Mouse (Mus musculus): ENCODE measurements around the gene B4galt1. TPM values are rescaled to one million over a fixed set of nuclear protein-coding genes. Genes with fewer than 3 reads are reported as not detected.

Gene B4galt1
- 8.2 and 9.1 TPM in 2 replicates for polyA plus RNA-seq (2014; fragmentation: Nextera tagmentation; extraction: Ambion mirVana)

DNA sequence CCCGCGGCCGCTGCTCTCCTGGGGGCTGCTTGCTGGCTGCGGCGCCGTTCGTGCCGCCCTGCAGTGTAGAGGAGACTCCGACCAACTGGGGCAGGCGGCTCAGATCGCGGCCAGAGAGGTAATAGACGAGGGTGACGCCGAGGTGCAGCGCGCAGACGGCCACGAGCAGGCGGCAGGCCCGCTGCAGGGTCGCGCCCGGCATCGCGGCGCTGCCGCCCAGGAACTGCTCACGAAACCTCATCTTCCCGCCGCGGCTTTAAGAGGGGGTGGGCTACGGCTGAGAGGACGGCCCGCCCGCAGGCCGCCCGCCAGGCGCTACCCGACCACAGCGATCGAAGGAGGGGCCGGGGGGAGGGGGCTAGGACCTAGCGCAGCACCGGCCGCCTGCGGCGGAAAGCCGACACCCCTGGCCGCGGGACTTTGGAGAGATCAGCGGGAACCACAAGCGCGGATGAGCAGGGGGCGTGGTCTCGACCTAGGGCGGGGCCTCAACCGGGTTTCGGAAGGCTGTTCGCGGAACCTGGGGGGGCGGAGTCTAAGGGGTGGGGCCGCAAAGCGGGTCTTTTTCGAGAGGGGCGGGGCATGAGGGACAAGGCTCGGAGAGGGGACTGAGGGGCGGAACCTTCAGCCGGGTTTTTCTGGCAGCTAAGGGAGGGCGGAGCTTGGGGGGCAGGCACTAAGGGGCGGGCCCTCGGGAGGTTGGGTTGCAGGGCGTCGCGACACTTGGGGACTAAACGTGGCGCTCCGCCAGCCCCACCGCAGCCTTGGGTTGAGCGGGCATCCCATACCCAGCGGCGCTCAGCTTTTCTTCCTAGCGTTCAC lies at the start of gene B4galt1:
TSS of gene B4galt1 (minus strand) at position 441 of the 822 bp plus-strand sequence.
- Histone ChIP-seq H3K36me3 (replicated peaks; ENCODE audit: control insufficient read depth, insufficient read depth) (no peaks in the 10 kb centered on the region), H3K27ac (peak within 1 kb of the TSS; percentile 85), H3K4me2 (replicated peaks) (peak within 1 kb of the TSS; percentile 70), H3K4me3 (replicated peaks; ENCODE audit: low read length) (peak within 1 kb of the TSS; percentile 70), H3K4me1 (replicated peaks; ENCODE audit: control insufficient read depth, insufficient read depth, low read length) (peaks cover 29% of the 10 kb centered on the region), H3K9ac (peak within 1 kb of the TSS; percentile 81), H3K27me3 (ENCODE audit: control insufficient read depth, insufficient read depth, low read length) (no peaks in the 10 kb centered on the region), H3K9me3 (ENCODE audit: control insufficient read depth, low read length) (no peaks in the 10 kb centered on the region)
- ATAC-seq (ENCODE audit: low FRiP score) (peak; percentile 95), DNase-seq (ENCODE audit: low spot score) (peak; percentile 96)
- WGBS = under 1% methylated on average over 82 of the region's 83 CpGs

DNA sequence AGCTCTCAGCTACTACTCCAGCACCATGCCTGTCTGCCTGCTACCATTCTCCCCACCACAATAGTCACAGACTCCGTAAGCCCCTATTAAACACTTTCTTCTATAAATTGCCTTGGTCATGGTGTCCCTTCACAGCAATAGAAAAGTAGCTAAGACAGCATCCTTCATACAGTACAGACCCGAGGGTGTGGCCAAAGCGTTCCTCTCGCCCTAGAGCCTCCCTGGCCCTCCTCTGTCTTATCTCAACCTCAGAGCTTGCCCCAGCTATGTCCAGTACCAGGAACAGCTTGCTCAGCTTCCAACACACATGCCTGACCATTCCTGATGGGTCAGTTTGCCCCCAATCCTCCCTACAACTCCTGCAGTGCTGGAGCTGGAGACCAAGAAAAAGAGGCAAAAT lies 46.8 kb upstream of the B4galt1 start:
- Histone ChIP-seq H3K4me1 (replicated peaks; ENCODE audit: control insufficient read depth, insufficient read depth, low read length) (no peaks in the 10 kb centered on the region), H3K9ac (no peak overlapping the region), H3K27me3 (ENCODE audit: control insufficient read depth, insufficient read depth, low read length) (no peaks in the 10 kb centered on the region), H3K4me3 (replicated peaks; ENCODE audit: low read length) (no peak overlapping the region), H3K36me3 (replicated peaks; ENCODE audit: control insufficient read depth, insufficient read depth) (no peaks in the 10 kb centered on the region), H3K4me2 (replicated peaks) (no peak overlapping the region), H3K9me3 (ENCODE audit: control insufficient read depth, low read length) (no peaks in the 10 kb centered on the region), H3K27ac (no peak overlapping the region)
- 91% methylated on average over 4 of the region's 4 CpGs for WGBS
- no peak for DNase-seq (ENCODE audit: low spot score)
- ATAC-seq (ENCODE audit: low FRiP score) = no peak

DNA sequence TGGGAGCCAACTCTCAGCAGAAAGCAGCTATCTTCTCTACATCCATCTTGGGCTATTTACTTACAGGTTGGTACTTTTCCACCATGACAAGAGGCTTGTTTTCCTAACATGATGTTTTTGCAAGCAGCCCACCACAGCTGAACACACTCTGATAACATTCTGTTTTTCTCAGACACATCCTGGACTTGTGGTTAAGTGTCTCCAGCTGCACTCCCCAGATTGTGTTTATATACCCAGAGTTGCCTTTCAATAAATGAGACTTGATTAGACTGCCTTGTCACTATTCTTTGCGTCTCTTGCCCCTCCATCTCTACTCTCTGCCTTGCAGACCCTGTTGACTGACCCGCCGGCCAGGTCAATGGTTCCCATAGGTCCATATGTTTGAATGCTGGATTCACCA lies 46.3 kb upstream of the B4galt1 start:
- H3K27ac ChIP-seq = no peak overlapping the region
- DNase-seq (ENCODE audit: low spot score) = no peak
- no peaks in the 10 kb centered on the region for H3K4me1 ChIP-seq (replicated peaks; ENCODE audit: control insufficient read depth, insufficient read depth, low read length)
- no peaks in the 10 kb centered on the region for H3K27me3 ChIP-seq (ENCODE audit: control insufficient read depth, insufficient read depth, low read length)
- no peak overlapping the region for H3K9ac ChIP-seq
- no peaks in the 10 kb centered on the region for H3K36me3 ChIP-seq (replicated peaks; ENCODE audit: control insufficient read depth, insufficient read depth)
- no peak overlapping the region for H3K4me2 ChIP-seq (replicated peaks)
- H3K4me3 ChIP-seq (replicated peaks; ENCODE audit: low read length) = no peak overlapping the region
- no peak for ATAC-seq (ENCODE audit: low FRiP score)
- 97% methylated on average over 3 of the region's 3 CpGs for WGBS
- no peaks in the 10 kb centered on the region for H3K9me3 ChIP-seq (ENCODE audit: control insufficient read depth, low read length)

DNA sequence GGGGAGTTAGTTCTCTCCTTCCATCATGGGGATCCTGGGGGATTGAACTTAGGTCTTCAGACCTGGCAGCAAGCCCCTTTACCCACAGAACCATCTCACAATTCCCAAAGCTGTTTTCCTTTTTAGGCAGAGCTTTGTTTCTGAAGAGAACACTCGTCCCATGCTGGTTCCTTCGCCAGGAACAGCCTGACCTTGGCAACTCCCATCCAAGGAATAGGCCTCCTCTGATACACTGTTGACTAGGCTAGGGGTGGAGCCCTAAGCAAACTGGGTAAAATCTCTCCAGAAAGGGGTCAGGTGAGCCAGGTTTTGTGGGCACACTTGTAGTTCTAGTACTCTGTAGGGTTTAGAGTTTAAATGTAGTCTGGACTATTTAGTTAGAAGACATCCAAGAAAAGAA lies 45.5 kb upstream of the B4galt1 start:
- Histone ChIP-seq H3K9ac (no peak overlapping the region), H3K27me3 (ENCODE audit: control insufficient read depth, insufficient read depth, low read length) (no peaks in the 10 kb centered on the region), H3K4me2 (replicated peaks) (no peak overlapping the region), H3K36me3 (replicated peaks; ENCODE audit: control insufficient read depth, insufficient read depth) (no peaks in the 10 kb centered on the region), H3K4me3 (replicated peaks; ENCODE audit: low read length) (no peak overlapping the region), H3K4me1 (replicated peaks; ENCODE audit: control insufficient read depth, insufficient read depth, low read length) (no peaks in the 10 kb centered on the region), H3K27ac (no peak overlapping the region), H3K9me3 (ENCODE audit: control insufficient read depth, low read length) (no peaks in the 10 kb centered on the region)
- 60% methylated on average over 2 of the region's 2 CpGs for WGBS
- ATAC-seq (ENCODE audit: low FRiP score) = no peak
- no peak for DNase-seq (ENCODE audit: low spot score)

DNA sequence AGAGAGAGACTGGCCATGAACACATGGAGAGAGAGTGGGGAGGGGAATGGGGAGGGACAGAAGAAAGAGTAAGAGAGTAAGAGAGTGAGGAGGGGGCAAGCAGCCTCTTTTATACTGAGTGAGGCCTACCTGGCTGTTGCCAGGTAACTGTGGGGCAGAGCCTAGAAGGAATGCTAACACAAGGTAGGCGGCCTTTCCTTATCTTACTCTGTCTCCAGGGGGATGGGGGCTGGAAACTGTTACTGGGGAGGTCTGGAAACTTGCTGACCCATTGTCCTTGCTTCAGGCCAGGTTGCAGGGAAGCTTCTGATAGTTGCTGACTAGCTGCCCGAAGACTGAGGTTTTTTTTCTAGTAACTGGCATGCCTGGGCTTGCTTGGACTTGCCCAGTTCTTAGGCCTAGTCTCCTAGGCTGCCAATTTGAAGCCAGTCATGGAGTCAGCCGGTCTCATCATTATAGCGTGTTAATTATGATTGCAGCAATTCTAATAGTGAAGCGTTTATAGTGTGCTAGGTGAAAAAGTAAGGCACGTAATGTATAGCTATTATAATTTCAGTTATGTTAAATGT lies 44.8 kb upstream of the B4galt1 start:
- Histone ChIP-seq H3K4me2 (replicated peaks) (no peak overlapping the region), H3K27ac (no peak overlapping the region), H3K4me3 (replicated peaks; ENCODE audit: low read length) (no peak overlapping the region), H3K4me1 (replicated peaks; ENCODE audit: control insufficient read depth, insufficient read depth, low read length) (no peaks in the 10 kb centered on the region), H3K36me3 (replicated peaks; ENCODE audit: control insufficient read depth, insufficient read depth) (no peaks in the 10 kb centered on the region), H3K9ac (no peak overlapping the region), H3K9me3 (ENCODE audit: control insufficient read depth, low read length) (no peaks in the 10 kb centered on the region), H3K27me3 (ENCODE audit: control insufficient read depth, insufficient read depth, low read length) (no peaks in the 10 kb centered on the region)
- ATAC-seq (ENCODE audit: low FRiP score) = no peak
- no peak for DNase-seq (ENCODE audit: low spot score)
- 82% methylated on average over 6 of the region's 6 CpGs for WGBS

DNA sequence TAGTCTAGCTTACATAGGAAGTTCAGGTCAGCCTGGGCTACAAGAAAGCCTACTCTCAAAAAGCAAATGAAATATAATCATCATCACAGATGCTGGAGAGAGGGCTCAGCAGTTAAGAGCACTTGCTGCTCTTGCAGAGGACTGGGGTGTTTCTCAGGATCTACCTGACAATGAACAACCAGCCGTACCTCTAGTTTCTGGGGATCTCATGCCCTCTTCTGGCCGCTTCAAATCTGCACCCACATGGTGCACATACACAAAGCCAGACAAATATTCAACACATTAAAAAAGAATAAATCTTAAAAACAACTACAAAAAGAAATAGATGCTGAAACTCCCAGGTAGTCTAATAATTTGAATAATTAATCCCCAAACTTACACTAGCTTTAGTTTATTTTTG lies 41.8 kb upstream of the B4galt1 start:
- DNase-seq (ENCODE audit: low spot score) (no peak), ATAC-seq (ENCODE audit: low FRiP score) (no peak)
- no peak overlapping the region for H3K4me3 ChIP-seq (replicated peaks; ENCODE audit: low read length)
- H3K4me1 ChIP-seq (replicated peaks; ENCODE audit: control insufficient read depth, insufficient read depth, low read length) = no peaks in the 10 kb centered on the region
- 96% methylated on average over 2 of the region's 2 CpGs for WGBS
- H3K9ac ChIP-seq = no peak overlapping the region
- H3K4me2 ChIP-seq (replicated peaks) = no peak overlapping the region
- no peaks in the 10 kb centered on the region for H3K9me3 ChIP-seq (ENCODE audit: control insufficient read depth, low read length)
- H3K27ac ChIP-seq = no peak overlapping the region
- no peaks in the 10 kb centered on the region for H3K36me3 ChIP-seq (replicated peaks; ENCODE audit: control insufficient read depth, insufficient read depth)
- H3K27me3 ChIP-seq (ENCODE audit: control insufficient read depth, insufficient read depth, low read length) = no peaks in the 10 kb centered on the region

DNA sequence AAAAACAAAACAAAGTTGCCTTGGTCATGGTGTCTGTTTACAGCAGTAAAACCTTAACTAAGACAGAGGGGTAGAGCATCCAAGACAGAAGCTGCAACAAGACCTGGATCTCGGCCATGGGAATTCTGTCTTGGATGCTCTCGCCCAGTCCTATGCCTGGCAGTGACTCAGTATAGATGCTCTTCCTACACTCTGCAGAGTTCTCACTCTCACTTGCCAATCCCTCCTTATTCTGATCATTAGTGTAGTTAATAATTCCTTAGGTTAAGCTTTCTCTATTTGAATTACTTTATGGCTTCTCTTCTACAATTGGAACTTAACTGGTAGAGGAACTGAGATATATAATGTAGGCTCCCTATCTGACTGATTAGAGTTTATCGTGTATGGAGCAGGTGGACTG lies 41.3 kb upstream of the B4galt1 start:
- H3K4me2 ChIP-seq (replicated peaks) = no peak overlapping the region
- H3K4me1 ChIP-seq (replicated peaks; ENCODE audit: control insufficient read depth, insufficient read depth, low read length) = no peaks in the 10 kb centered on the region
- WGBS = 95% methylated on average over 3 of the region's 3 CpGs
- DNase-seq (ENCODE audit: low spot score) (no peak), ATAC-seq (ENCODE audit: low FRiP score) (no peak)
- no peaks in the 10 kb centered on the region for H3K9me3 ChIP-seq (ENCODE audit: control insufficient read depth, low read length)
- H3K9ac ChIP-seq = no peak overlapping the region
- H3K4me3 ChIP-seq (replicated peaks; ENCODE audit: low read length) = no peak overlapping the region
- H3K27ac ChIP-seq = no peak overlapping the region
- H3K36me3 ChIP-seq (replicated peaks; ENCODE audit: control insufficient read depth, insufficient read depth) = no peaks in the 10 kb centered on the region
- H3K27me3 ChIP-seq (ENCODE audit: control insufficient read depth, insufficient read depth, low read length) = no peaks in the 10 kb centered on the region

DNA sequence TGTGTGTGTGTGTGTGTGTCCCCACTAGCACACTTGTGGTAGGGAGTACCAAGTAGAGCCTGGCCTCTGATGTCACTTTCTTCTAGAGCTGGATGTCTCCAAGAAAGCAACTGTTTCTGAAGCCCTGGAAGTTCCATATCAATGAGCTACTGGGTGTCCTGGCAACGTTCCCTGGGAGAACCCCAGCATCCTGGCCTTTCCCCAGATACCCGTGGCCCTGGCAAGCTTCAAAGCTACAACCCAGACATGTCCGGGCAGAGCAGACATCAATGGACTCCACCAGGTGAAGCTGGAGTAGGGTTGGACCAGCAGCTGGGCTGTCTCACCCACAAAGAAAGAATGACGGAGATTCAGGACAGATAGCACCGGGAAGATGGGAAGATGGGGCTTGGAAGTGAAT lies 37.4 kb upstream of the B4galt1 start:
- Histone ChIP-seq H3K4me2 (replicated peaks) (no peak overlapping the region), H3K4me1 (replicated peaks; ENCODE audit: control insufficient read depth, insufficient read depth, low read length) (no peaks in the 10 kb centered on the region), H3K9ac (no peak overlapping the region), H3K27ac (no peak overlapping the region), H3K27me3 (ENCODE audit: control insufficient read depth, insufficient read depth, low read length) (no peaks in the 10 kb centered on the region), H3K36me3 (replicated peaks; ENCODE audit: control insufficient read depth, insufficient read depth) (no peaks in the 10 kb centered on the region), H3K4me3 (replicated peaks; ENCODE audit: low read length) (no peak overlapping the region), H3K9me3 (ENCODE audit: control insufficient read depth, low read length) (no peaks in the 10 kb centered on the region)
- ATAC-seq (ENCODE audit: low FRiP score) = no peak
- no peak for DNase-seq (ENCODE audit: low spot score)
- WGBS = 76% methylated on average over 5 of the region's 5 CpGs

DNA sequence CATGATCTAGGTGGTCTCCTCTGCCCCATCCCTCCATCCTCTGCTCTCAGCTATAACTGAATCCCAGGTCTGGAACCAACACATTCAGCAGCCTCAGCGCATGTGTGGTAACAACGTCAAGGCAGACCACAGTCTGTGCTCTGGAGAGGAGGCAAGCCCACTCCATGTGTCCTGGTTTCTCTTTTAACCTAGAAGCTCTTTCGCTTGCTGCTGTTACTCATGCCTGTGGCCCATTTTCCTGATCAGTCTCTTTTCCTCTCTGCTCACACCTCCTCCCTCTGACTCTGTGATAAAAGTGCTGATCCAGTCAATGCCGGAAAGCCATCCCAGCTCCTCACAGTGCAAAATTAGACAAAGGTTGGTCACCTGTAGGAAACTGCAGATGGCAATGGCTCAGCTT lies 36.2 kb upstream of the B4galt1 start:
- no peaks in the 10 kb centered on the region for H3K9me3 ChIP-seq (ENCODE audit: control insufficient read depth, low read length)
- H3K36me3 ChIP-seq (replicated peaks; ENCODE audit: control insufficient read depth, insufficient read depth) = no peaks in the 10 kb centered on the region
- WGBS = 84% methylated on average over 4 of the region's 4 CpGs
- no peaks in the 10 kb centered on the region for H3K27me3 ChIP-seq (ENCODE audit: control insufficient read depth, insufficient read depth, low read length)
- H3K9ac ChIP-seq = no peak overlapping the region
- no peaks in the 10 kb centered on the region for H3K4me1 ChIP-seq (replicated peaks; ENCODE audit: control insufficient read depth, insufficient read depth, low read length)
- no peak overlapping the region for H3K27ac ChIP-seq
- H3K4me3 ChIP-seq (replicated peaks; ENCODE audit: low read length) = no peak overlapping the region
- ATAC-seq (ENCODE audit: low FRiP score) (no peak), DNase-seq (ENCODE audit: low spot score) (no peak)
- no peak overlapping the region for H3K4me2 ChIP-seq (replicated peaks)

Measured in hindbrain, embryonic 14.5 days (tissue).